Mouse (Mus musculus) cerebellum, adult 11 months (tissue): Measurements from ENCODE around the gene Timm50.

ENCODE experiments used
- DNase-seq: peaks from one replicate; pipeline ENCODE4 v3.0.0; 2022

Gene Timm50

GRCm38 (mm10) chr7:28267129-28268041 lies 44.5 kb downstream of the Timm50 start, which contains the start of gene Eid2:
Eid2 (plus strand) TSS chr7:28267881.
- DNase-seq = peak; percentile 89

- no peak for DNase-seq
These were observed 46.5 kb downstream of the Timm50 start for GRCm38 (mm10) chr7:28265391-28265790.

- no peak for DNase-seq
These were observed 48.1 kb downstream of the Timm50 start for GRCm38 (mm10) chr7:28263786-28264185.

GRCm38 (mm10) chr7:28262861-28263260 lies 49.0 kb downstream of the Timm50 start:
- no peak for DNase-seq
